Mouse (Mus musculus): ENCODE data around the gene Gm11559. TPM values are rescaled to one million over a fixed set of nuclear protein-coding genes. Genes with fewer than 3 reads are reported as not detected.
"Not testable (repeated sequence)": the region's sequence is repeated elsewhere in the genome, so short reads cannot be mapped to it uniquely, and the experiment has no call there.

The Gm11559 gene
- not detected for total RNA-seq (2022)

- not testable (repeated sequence) for DNase-seq (ENCODE audit: low spot score in 2 of 2)
Measured at GRCm38 (mm10) chr11:99864176-99864575, at the start of gene Gm11559. Gm11559 (plus strand) TSS chr11:99864476.

DNA sequence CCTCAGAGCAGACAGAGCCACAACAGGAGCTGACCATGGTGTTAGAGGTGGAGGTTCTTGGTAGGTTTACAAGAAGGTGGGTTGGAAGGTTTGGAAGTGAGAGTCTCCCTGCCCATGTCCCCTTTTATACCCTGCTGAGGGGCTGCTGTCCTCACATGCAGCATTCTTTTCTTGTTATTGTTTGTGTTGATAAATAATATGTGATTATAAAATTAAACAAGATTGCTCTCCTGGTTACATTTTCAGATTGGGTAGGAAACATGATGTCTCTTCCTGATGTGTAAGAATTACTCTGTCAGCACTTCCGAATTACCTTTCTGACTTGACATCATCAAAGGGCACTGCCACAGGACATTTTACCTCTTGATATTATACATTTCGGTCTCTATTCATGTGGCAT lies 48.7 kb upstream of the Gm11559 start, which contains the start of gene Gm11564:
Gene Gm11564 (minus strand): TSS at position 101 of the 400 bp plus-strand sequence.
- not testable (repeated sequence) for DNase-seq (ENCODE audit: low spot score in 2 of 2)

DNA sequence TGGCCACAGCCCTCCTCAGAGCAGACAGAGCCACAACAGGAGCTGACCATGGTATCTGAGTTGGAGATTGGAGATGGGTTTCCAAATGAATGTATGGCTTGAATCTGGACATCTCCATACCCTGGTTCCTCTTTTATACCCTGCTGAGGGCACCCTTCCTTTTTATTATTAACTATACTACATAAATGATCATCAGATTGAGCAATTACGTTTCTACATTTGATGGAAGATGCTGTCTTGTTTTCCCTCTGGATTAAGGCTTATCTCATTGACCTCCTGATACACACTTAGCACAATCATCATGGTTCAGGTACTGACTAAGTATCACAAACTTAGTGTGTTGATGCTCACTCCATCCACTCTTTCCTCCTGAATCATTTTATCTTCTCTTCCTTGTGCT lies 26.3 kb upstream of the Gm11559 start, which contains the start of gene 2300003K06Rik:
Gene 2300003K06Rik (minus strand): TSS at position 101 of the 400 bp plus-strand sequence.
- no peak for DNase-seq (ENCODE audit: low spot score in 2 of 2)

DNA sequence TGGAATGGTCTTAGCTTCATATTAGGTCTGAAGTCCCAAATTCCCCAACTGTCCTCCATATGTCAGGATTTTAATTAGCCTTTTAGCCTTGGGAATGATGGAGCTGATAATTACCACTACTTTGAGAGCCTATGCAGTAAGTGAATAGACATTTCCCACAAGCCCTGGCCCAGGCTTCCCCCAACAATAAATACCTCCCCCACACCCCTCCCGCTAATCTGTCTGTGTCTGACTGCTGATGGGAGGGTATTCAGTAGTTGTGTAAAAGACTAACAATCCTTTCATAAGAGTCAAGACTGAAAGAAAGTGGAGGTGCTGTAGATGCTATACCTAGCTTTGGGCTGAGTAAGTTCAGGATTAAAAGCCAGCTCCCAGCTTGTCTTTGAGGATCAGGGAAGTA lies 22.1 kb upstream of the Gm11559 start:
- DNase-seq (ENCODE audit: low spot score in 2 of 2), result no peak

DNA sequence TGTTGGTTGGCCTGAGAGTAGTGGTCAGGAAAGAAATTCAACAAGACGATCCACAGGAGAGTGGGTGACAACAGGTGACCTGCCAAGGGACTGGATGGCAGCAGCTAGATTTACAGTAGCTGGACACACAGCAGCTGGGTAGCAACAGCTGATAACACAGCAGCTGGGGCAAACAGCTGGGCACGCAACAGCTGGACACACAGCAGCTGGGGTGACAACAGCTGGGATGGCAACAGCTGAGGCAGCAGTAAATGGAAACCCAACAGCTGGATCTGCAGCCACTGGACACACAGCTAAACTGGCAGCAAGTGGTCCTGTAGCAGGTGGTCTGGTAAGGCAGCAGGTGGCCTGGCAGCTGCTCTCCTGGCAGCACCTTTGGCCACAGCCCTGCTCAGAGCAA lies 17.5 kb upstream of the Gm11559 start:
- no peak for DNase-seq (ENCODE audit: low spot score in 2 of 2)

GRCm38 (mm10) chr11:99851508-99851907 lies 12.8 kb upstream of the Gm11559 start, which contains the start of gene Krtap4-16:
Krtap4-16 (minus strand) TSS chr11:99851608.
- no peak for DNase-seq (ENCODE audit: low spot score in 2 of 2)

DNA sequence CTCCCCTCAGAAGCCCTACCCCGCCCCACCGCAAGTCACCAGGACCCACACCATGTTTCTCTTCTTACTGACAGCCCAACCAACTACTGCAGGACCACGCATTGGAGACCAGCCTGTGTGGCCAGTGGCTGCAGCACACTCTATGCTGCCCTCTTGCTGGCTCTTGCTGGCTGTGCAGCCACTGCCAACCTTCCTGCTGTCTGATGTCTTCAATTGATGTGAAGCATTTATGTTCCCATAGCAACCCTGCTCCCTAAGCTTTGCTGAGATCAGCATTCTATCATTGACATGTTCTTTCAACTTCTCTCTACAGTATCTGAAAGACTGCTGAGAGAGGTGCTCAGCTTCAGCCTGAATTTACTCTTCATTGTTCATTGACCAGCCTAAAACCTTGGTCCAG lies 10.2 kb upstream of the Gm11559 start:
- no peak for DNase-seq (ENCODE audit: low spot score in 2 of 2)

GRCm38 (mm10) chr11:99857617-99858016 lies 6.7 kb upstream of the Gm11559 start, which contains the start of gene Gm11568:
Gm11568 (plus strand) TSS chr11:99857917.
- DNase-seq (ENCODE audit: low spot score in 2 of 2), result no peak

GRCm38 (mm10) chr11:99858761-99859160 lies 5.5 kb upstream of the Gm11559 start:
- DNase-seq (ENCODE audit: low spot score in 2 of 2), result no peak

- not testable (repeated sequence) for DNase-seq (ENCODE audit: low spot score in 2 of 2)
Measured at GRCm38 (mm10) chr11:99873089-99873488, 8.8 kb downstream of the Gm11559 start, which contains the start of gene Krtap9-1. Krtap9-1 (plus strand) TSS chr11:99873389.

DNA sequence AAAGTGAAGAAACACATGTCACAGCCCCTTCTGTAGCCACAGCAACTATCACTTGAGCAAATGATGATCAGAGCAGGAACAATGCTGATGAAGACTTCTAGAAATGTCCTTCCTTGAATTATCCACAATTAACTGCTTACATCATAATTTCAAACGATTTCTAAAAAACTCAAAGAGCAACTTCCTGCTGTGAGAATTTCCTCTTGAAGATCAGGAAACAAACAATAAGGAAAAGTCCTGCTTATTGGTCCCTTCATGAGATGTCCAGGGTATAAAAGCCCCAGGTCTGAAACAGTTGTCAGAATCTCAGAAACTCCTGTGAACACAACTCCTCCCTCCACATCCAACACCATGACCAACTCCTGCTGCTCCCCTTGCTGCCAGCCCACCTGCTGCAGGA lies 14.6 kb downstream of the Gm11559 start, which contains the start of gene Gm11567:
Gene Gm11567 (plus strand): TSS at position 301 of the 400 bp plus-strand sequence.
- DNase-seq (ENCODE audit: low spot score in 2 of 2), result not testable (repeated sequence)

- DNase-seq (ENCODE audit: low spot score in 2 of 2), result no peak
Measured at GRCm38 (mm10) chr11:99907620-99908019, 43.3 kb downstream of the Gm11559 start, which contains the start of gene Krtap31-1. Krtap31-1 (plus strand) TSS chr11:99907920.

DNA sequence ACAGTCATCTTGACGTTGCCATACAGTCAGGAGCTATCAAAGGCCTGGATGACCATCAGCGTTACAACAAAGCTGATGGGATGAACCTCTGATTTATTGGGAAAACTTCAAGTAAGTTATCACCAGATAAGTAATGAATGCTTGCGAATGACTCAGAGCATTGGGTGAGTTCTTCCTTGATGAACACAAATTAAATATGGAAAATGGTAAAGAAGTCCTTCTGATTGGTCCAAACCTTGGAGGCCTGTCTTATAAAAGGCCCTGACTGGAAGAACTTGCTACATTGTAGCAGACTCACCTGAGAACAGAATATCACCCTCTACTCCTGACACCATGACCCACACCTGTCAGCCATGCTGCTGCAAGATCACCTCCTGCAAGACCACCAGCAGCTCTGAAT lies 50.2 kb downstream of the Gm11559 start, which contains the start of gene Gm11565:
Gene Gm11565 (plus strand): TSS at position 301 of the 400 bp plus-strand sequence.
- no peak for DNase-seq (ENCODE audit: low spot score in 2 of 2)

Other genes starting within 250 kb of the Gm11559 start
- gene Krtap2-4, start 249.6 kb upstream of the Gm11559 start, total RNA-seq (2022), result not detected
- not detected for gene Gm11562, start 244.0 kb upstream of the Gm11559 start, total RNA-seq (2022)
- not detected for gene Krtap4-1, start 236.2 kb upstream of the Gm11559 start, total RNA-seq (2022)
- gene Krtap4-2, start 229.4 kb upstream of the Gm11559 start, total RNA-seq (2022), result not detected
- gene Krtap4-7, start 220.4 kb upstream of the Gm11559 start, total RNA-seq (2022), result not detected
- gene Gm11555, start 214.2 kb upstream of the Gm11559 start, total RNA-seq (2022), result not detected
- gene Gm11563, start 205.5 kb upstream of the Gm11559 start, total RNA-seq (2022), result not detected
- gene Krtap4-6, start 198.5 kb upstream of the Gm11559 start, total RNA-seq (2022), result not detected
- not detected for gene Gm14190, start 173.7 kb upstream of the Gm11559 start, total RNA-seq (2022)
- gene Gm14180, start 130.2 kb upstream of the Gm11559 start, total RNA-seq (2022), result not detected
- not detected for gene Gm11595, start 91.6 kb upstream of the Gm11559 start, total RNA-seq (2022)
- not detected for gene Krtap4-8, start 83.8 kb upstream of the Gm11559 start, total RNA-seq (2022)
- gene Krtap4-9, start 79.3 kb upstream of the Gm11559 start, total RNA-seq (2022), result not detected
- not detected for gene Gm11596, start 71.0 kb upstream of the Gm11559 start, total RNA-seq (2022)
- gene Gm11569, start 65.5 kb upstream of the Gm11559 start, total RNA-seq (2022), result not detected
- gene Gm11554, start 60.0 kb upstream of the Gm11559 start, total RNA-seq (2022), result not detected
- gene Krtap4-13, start 54.6 kb upstream of the Gm11559 start, total RNA-seq (2022), result not detected
- not detected for gene Gm11564, start 48.8 kb upstream of the Gm11559 start, total RNA-seq (2022)
- not detected for gene 2300003K06Rik, start 26.4 kb upstream of the Gm11559 start, total RNA-seq (2022)
- gene Krtap4-16, start 12.9 kb upstream of the Gm11559 start, total RNA-seq (2022), result not detected
- not detected for gene Gm11568, start 6.6 kb upstream of the Gm11559 start, total RNA-seq (2022)
- gene Krtap9-1, start 8.9 kb downstream of the Gm11559 start, total RNA-seq (2022), result not detected
- not detected for gene Gm11567, start 14.7 kb downstream of the Gm11559 start, total RNA-seq (2022)
- gene Krtap31-1, start 43.4 kb downstream of the Gm11559 start, total RNA-seq (2022), result not detected
- gene Gm11565, start 50.3 kb downstream of the Gm11559 start, total RNA-seq (2022), result not detected
- gene Krtap31-2, start 71.8 kb downstream of the Gm11559 start, total RNA-seq (2022), result not detected
- gene Krtap9-5, start 84.0 kb downstream of the Gm11559 start, total RNA-seq (2022), result not detected
- not detected for gene Krtap29-1, start 114.6 kb downstream of the Gm11559 start, total RNA-seq (2022)
- gene Krtap16-1, start 122.1 kb downstream of the Gm11559 start, total RNA-seq (2022), result not detected
- not detected for gene Krtap17-1, start 129.5 kb downstream of the Gm11559 start, total RNA-seq (2022)
- not detected for gene Krt33a, start 151.7 kb downstream of the Gm11559 start, total RNA-seq (2022)
- gene Krt33b, start 165.4 kb downstream of the Gm11559 start, total RNA-seq (2022), result not detected
- gene Krt34, start 177.1 kb downstream of the Gm11559 start, total RNA-seq (2022), result not detected
- gene Krt31, start 186.1 kb downstream of the Gm11559 start, total RNA-seq (2022), result not detected
- not detected for gene Krt32, start 223.8 kb downstream of the Gm11559 start, total RNA-seq (2022)
- not detected for gene Krt35, start 231.8 kb downstream of the Gm11559 start, total RNA-seq (2022)
- gene Krt36, start 241.2 kb downstream of the Gm11559 start, total RNA-seq (2022), result not detected

All from gastrocnemius, adult 8-10 months (tissue).